Mouse (Mus musculus): ENCODE results near the gene Ascc1. TPM values are rescaled to one million over a fixed set of nuclear protein-coding genes. Genes with fewer than 3 reads are reported as not detected.

The Ascc1 gene
- polyA plus RNA-seq, 1 experiment from 2014 or later = 47.2 TPM

- DNase-seq (ENCODE audit: low spot score) (no peak), ATAC-seq (no peak)
- Histone ChIP-seq H3K9me3 (ENCODE audit: low read length) (no peaks in the 10 kb centered on the region), H3K36me3 (ENCODE audit: insufficient read depth, low read length) (no peaks in the 10 kb centered on the region; the same call in none of the 2 replicates), H3K27me3 (replicated peaks; ENCODE audit: insufficient read depth, low read length) (no peaks in the 10 kb centered on the region), H3K4me3 (ENCODE audit: low read depth, low read length) (no peak overlapping the region), H3K27ac (ENCODE audit: low read length) (no peak overlapping the region), H3K4me2 (replicated peaks; ENCODE audit: low read depth, low read length) (no peak overlapping the region), H3K9ac (replicated peaks; ENCODE audit: low read depth) (no peak overlapping the region), H3K4me1 (ENCODE audit: insufficient read depth, low read depth, low read length) (no peaks in the 10 kb centered on the region)
- WGBS = 89% methylated on average over 2 of the region's 2 CpGs
- TF ChIP-seq EP300 (IDR thresholded peaks at IDR 0.05) = no peak
- TF ChIP-seq CTCF (IDR thresholded peaks at IDR 0.05) = no peak
Observed at GRCm38 (mm10) chr10:60095558-60095957, 93.0 kb downstream of the Ascc1 start.

- TF ChIP-seq EP300 (IDR thresholded peaks at IDR 0.05) (no peak), CTCF (IDR thresholded peaks at IDR 0.05) (no peak)
- Histone ChIP-seq H3K4me3 (ENCODE audit: low read depth, low read length) (no peak overlapping the region), H3K36me3 (ENCODE audit: insufficient read depth, low read length) (no peaks in the 10 kb centered on the region; the same call in none of the 2 replicates), H3K9me3 (ENCODE audit: low read length) (no peaks in the 10 kb centered on the region), H3K4me1 (ENCODE audit: insufficient read depth, low read depth, low read length) (no peaks in the 10 kb centered on the region), H3K4me2 (replicated peaks; ENCODE audit: low read depth, low read length) (no peak overlapping the region), H3K27ac (ENCODE audit: low read length) (no peak overlapping the region), H3K27me3 (replicated peaks; ENCODE audit: insufficient read depth, low read length) (no peaks in the 10 kb centered on the region), H3K9ac (replicated peaks; ENCODE audit: low read depth) (no peak overlapping the region)
- DNase-seq (ENCODE audit: low spot score) (no peak), ATAC-seq (no peak)
- 47% methylated on average over 1 of the region's 1 CpGs for WGBS
Observed at GRCm38 (mm10) chr10:60096302-60096701, 93.7 kb downstream of the Ascc1 start.

- ATAC-seq (no peak), DNase-seq (ENCODE audit: low spot score) (no peak)
- no peaks in the 10 kb centered on the region for H3K9me3 ChIP-seq (ENCODE audit: low read length)
- TF ChIP-seq CTCF (IDR thresholded peaks at IDR 0.05) (no peak), EP300 (IDR thresholded peaks at IDR 0.05) (no peak)
- H3K4me1 ChIP-seq (ENCODE audit: insufficient read depth, low read depth, low read length) = no peaks in the 10 kb centered on the region
- H3K4me3 ChIP-seq (ENCODE audit: low read depth, low read length) = no peak overlapping the region
- no peak overlapping the region for H3K9ac ChIP-seq (replicated peaks; ENCODE audit: low read depth)
- H3K27ac ChIP-seq (ENCODE audit: low read length) = no peak overlapping the region
- 87% methylated on average over 9 of the region's 9 CpGs for WGBS
- H3K36me3 ChIP-seq (ENCODE audit: insufficient read depth, low read length) = no peaks in the 10 kb centered on the region; the same call in none of the 2 replicates
- H3K4me2 ChIP-seq (replicated peaks; ENCODE audit: low read depth, low read length) = no peak overlapping the region
- no peaks in the 10 kb centered on the region for H3K27me3 ChIP-seq (replicated peaks; ENCODE audit: insufficient read depth, low read length)
Observed at GRCm38 (mm10) chr10:60097146-60097545, 94.5 kb downstream of the Ascc1 start.

GRCm38 (mm10) chr10:60097774-60098173 lies 95.2 kb downstream of the Ascc1 start:
- Histone ChIP-seq H3K9me3 (ENCODE audit: low read length) (no peaks in the 10 kb centered on the region), H3K4me3 (ENCODE audit: low read depth, low read length) (no peak overlapping the region), H3K27me3 (replicated peaks; ENCODE audit: insufficient read depth, low read length) (no peaks in the 10 kb centered on the region), H3K4me1 (ENCODE audit: insufficient read depth, low read depth, low read length) (no peaks in the 10 kb centered on the region), H3K36me3 (ENCODE audit: insufficient read depth, low read length) (no peaks in the 10 kb centered on the region; the same call in none of the 2 replicates), H3K4me2 (replicated peaks; ENCODE audit: low read depth, low read length) (no peak overlapping the region), H3K9ac (replicated peaks; ENCODE audit: low read depth) (no peak overlapping the region), H3K27ac (ENCODE audit: low read length) (no peak overlapping the region)
- TF ChIP-seq EP300 (IDR thresholded peaks at IDR 0.05) = no peak
- no peak for TF ChIP-seq CTCF (IDR thresholded peaks at IDR 0.05)
- ATAC-seq = no peak
- 75% methylated on average over 5 of the region's 5 CpGs for WGBS
- DNase-seq (ENCODE audit: low spot score) = no peak

GRCm38 (mm10) chr10:60105391-60106145 lies 103.0 kb downstream of the Ascc1 start:
- TF ChIP-seq EP300 (IDR thresholded peaks at IDR 0.05) (no peak), CTCF (IDR thresholded peaks at IDR 0.05) (no peak)
- Histone ChIP-seq H3K9me3 (ENCODE audit: low read length) (no peaks in the 10 kb centered on the region), H3K9ac (replicated peaks; ENCODE audit: low read depth) (no peak overlapping the region), H3K27ac (ENCODE audit: low read length) (no peak overlapping the region; the same call in 1 of the 2 replicates), H3K4me2 (replicated peaks; ENCODE audit: low read depth, low read length) (peak overlapping the region; percentile 77; the same call in 1 of the 2 replicates), H3K36me3 (ENCODE audit: insufficient read depth, low read length) (no peaks in the 10 kb centered on the region), H3K4me1 (ENCODE audit: insufficient read depth, low read depth, low read length) (no peaks in the 10 kb centered on the region), H3K27me3 (replicated peaks; ENCODE audit: insufficient read depth, low read length) (peaks cover 18% of the 10 kb centered on the region), H3K4me3 (ENCODE audit: low read depth, low read length) (peak overlapping the region; percentile 56)
- peak; percentile 63 for ATAC-seq
- 33% methylated on average over 20 of the region's 20 CpGs for WGBS
- peak; percentile 32 for DNase-seq (ENCODE audit: low spot score)

GRCm38 (mm10) chr10:60106146-60106530 lies 103.5 kb downstream of the Ascc1 start, which contains the start of gene Spock2:
Gene Spock2, plus strand, starts transcription at chr10:60106219.
- Histone ChIP-seq H3K4me1 (ENCODE audit: insufficient read depth, low read depth, low read length) (no peaks in the 10 kb centered on the region), H3K27me3 (replicated peaks; ENCODE audit: insufficient read depth, low read length) (peaks cover 18% of the 10 kb centered on the region), H3K9ac (replicated peaks; ENCODE audit: low read depth) (peak within 1 kb of the TSS; percentile 56), H3K4me3 (ENCODE audit: low read depth, low read length) (peak within 1 kb of the TSS; percentile 56), H3K36me3 (ENCODE audit: insufficient read depth, low read length) (no peaks in the 10 kb centered on the region), H3K4me2 (replicated peaks; ENCODE audit: low read depth, low read length) (peak within 1 kb of the TSS; percentile 77), H3K9me3 (ENCODE audit: low read length) (no peaks in the 10 kb centered on the region), H3K27ac (ENCODE audit: low read length) (peak within 1 kb of the TSS; percentile 74)
- WGBS = under 1% methylated on average over 22 of the region's 22 CpGs
- TF ChIP-seq CTCF (IDR thresholded peaks at IDR 0.05) = no peak
- no peak for TF ChIP-seq EP300 (IDR thresholded peaks at IDR 0.05)
- no peak for ATAC-seq
- DNase-seq (ENCODE audit: low spot score) = peak; percentile 36

Data from lung, postnatal 0 days (tissue).